Mouse (Mus musculus): ENCODE measurements around the gene Scyl1.
A peak's percentile ranks its signal among the peaks of the same experiment; 100 is the strongest.

The Scyl1 gene

DNA sequence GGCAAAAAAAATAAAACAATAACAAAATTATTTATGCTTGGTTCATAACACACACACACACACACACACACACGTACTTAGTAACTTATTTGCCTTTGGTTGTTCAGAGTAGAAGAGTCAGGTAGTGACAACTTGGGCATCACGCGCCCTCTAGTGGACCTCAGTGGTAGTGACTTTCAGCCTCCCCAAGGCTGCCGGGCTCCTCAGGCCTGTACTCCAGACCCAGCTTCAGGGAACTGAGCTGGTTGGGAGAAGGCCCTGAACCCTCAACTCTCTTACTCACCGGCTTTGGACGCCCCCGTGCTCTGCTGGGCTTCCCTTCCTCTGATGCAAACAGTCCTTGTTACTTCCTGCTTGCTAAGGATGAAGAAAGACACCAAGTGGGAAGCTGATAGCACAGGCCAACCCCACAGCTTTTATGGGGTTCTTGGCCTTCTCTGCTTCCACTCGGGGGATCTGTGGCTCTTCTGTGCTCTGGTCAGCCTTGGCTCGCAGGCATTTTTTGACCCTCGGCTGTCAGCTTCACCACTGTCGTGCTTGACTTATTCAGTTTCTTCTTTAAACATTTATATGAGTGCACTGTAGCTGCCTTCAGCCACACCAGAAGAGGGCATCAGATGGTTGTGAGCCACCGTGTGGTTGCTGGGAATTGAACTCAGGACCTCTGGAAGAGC, 15.4 kb upstream of the Scyl1 start:
- peak; percentile 85 for DNase-seq

- DNase-seq, result no peak
Measured at GRCm38 (mm10) chr19:5784958-5785577, 13.8 kb upstream of the Scyl1 start.

GRCm38 (mm10) chr19:5782121-5782520, 10.9 kb upstream of the Scyl1 start:
- no peak for DNase-seq

DNA sequence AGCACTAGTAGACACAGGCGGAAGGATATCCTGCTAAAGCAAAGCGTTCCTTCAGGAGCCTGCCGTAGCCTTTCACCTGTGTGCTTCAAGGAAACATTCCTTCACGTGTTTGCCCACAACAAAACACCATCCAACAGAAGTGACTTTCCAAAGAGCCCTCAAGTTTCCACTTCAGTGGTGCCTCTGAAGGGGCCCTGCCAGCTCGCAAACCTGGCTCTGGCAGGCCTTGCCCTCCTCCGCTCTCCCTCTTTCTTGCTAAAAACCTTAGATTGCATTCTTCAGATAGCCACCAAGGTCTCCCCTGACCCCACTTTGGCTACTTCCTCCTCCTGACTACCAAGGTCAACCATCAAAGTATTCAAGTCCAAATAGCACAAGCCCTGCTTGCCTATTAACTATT, 10.3 kb upstream of the Scyl1 start:
- no peak for DNase-seq

DNA sequence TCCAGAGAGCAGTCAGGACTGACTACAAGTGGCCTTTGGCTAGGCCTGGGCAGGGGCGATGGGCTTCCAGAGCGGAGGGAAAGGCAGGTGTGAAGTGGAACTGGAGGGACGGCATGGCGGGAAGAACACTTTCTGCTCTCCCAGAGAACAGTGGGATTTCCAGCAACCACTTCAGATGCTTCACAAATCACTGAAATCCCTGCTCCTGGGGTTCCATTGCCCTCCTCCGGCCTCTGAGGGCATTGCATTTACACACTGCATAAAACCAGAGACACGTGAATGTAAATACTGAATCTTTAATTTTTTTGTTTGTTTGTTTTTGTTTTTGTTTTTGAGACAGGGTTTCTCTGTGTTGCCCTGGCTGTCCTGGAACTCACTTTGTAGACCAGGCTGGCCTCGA, 9.0 kb upstream of the Scyl1 start:
- no peak for DNase-seq

DNA sequence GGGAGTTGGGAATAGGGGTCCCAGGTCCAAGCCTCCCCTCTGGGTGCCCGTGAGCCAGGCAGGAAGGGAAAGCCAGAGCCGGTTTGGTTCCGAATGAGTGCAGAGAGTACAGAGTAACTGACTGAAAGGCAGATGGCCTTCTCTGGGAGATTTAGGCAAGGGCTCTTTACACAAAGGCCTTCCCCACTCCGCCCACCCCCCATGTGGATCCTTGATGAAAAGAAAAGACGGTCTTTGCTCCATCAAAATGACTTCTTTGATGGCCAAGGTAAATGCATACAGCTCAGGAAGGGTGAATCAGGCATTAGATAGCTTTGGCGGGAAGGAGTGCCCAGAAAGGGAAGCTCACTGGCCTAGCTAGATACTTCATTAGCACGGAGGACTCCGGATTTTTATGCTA, 7.1 kb upstream of the Scyl1 start:
- no peak for DNase-seq

DNA sequence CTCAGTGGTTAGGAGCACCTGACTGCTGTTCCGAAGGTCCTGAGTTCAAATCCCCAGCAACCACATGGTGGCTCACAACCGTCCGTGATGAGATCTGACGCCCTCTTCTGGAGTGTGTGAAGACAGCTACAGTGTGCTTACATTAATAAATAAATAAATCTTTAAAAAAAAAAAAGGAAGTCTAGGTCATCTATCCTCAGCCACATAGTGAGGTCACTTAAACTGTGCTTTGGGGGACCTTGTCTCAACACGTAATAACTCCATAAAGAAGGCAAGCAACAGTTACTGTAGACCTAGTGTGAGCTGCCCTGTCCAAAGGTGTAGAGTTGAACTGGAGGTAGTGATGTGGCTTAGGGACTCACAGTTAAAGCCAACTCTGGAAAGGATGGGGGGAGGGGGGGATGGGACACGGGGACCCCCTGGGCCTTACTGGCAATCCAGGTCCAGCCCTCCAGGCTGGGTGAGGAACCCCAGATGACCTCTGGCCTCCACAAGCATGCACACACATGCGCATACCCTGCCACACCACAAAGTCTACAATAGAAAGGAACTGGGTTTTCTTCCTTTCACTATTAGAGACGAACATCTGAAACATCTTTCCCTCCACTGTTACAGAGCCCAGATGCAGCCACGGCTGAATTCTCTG, 6.3 kb upstream of the Scyl1 start:
- no peak for DNase-seq

DNA sequence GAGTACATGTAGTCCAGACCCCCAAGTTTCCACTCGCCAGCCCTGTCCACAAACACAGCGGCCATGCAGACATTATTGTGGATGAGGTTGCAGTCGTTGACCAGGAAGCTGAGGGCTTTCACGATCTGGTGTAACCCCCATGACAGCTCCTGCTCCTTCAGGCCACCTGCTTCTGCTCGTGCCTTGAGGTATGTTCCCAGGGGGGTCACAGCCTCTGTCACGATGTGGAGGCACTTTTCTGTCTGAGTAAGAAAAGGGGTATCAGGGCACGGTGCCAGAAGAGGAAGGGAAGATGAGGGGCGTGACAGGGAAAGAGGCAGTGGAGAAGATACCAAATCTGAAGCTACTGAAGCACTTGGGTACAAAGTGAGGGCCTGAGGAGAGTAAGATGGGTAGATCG, 908 bp downstream of the Scyl1 start:
- no peak for DNase-seq

GRCm38 (mm10) chr19:5767271-5767670, 3.9 kb downstream of the Scyl1 start:
- DNase-seq, result no peak

GRCm38 (mm10) chr19:5763163-5763562, 8.1 kb downstream of the Scyl1 start:
- no peak for DNase-seq

DNA sequence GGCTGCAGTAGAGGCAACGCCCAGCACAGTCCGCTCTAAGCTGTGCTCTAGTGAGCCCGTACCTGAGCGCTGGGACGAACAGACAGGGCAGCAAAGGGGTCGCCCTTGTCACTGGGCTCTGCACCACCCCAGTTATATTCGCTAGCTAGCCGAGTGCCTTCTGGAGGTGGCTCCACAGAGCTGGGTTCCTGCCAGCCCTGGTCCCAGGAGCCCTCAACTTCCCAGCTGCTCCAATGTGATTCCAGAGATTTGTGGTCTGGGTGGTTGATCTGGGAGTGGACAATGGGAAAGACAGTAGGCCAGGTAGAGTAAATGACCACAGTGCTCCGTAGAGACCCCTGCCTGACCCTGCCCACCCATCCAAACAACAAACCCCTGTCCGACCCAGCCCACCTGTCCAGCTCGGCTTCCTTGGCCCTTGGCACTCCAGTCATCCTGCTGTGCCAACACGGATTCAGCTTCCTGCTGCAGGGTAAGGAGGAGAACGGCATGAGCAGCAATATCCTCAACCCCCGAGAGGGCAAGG, 12.3 kb downstream of the Scyl1 start:
- no peak for DNase-seq

GRCm38 (mm10) chr19:5756991-5757636, 14.1 kb downstream of the Scyl1 start:
- DNase-seq, result peak; percentile 32

- DNase-seq, result peak; percentile 28
Measured at GRCm38 (mm10) chr19:5756321-5756985, 14.8 kb downstream of the Scyl1 start.

- peak; percentile 58 for DNase-seq
Measured at GRCm38 (mm10) chr19:5751742-5752141, 19.5 kb downstream of the Scyl1 start.

DNA sequence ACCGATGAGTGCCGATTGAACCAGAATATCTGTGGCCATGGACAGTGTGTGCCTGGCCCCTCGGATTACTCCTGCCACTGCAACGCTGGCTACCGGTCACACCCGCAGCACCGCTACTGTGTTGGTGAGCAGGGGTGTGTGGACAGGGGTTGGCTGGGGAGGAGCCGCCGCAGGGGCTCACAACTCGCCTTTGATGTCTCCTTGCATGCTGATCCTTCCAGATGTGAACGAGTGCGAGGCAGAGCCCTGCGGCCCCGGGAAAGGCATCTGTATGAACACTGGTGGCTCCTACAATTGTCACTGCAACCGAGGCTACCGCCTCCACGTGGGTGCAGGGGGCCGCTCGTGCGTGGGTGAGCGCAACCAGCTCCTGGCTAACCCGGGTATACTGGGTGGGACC, 20.3 kb downstream of the Scyl1 start:
- DNase-seq, result no peak

DNA sequence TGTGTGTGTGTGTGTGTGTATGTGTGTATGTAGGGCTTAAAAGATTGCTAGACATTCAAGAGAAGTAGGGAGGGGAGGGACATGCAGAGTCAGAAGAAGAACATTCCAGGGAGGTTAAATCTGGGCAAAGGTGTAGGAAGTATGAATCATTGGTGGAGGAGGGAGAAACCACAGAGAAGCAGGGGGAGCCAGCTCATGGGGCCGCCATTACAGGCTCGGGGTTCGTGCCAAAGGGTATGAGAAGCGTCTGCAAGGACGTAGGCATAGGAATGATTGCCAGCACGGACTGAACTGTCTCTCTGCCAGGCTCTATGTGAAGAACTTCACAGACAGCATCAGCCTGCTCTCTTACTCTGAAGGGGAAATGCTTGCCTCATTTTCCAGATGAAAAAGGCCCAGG, 21.7 kb downstream of the Scyl1 start:
- DNase-seq, result no peak

DNA sequence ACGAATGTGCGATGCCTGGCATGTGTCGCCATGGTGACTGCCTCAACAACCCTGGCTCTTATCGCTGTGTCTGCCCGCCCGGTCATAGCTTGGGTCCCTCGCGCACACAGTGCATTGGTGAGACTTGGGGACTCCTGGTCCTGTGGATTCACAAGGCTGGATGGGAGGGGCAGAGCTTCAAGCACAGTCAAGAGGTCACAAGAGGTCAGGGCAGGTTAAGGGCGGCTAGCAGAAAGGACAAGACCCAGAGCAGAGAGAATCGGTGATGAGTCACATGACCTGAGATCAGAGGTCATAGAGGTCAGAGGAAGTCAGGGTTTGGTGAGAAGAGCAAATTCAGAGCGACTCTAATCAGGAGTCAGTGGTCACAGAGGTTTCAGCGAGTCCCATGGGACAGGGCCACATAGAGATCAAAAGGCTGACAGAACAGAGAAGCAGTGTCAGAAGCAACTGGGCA, 24.3 kb downstream of the Scyl1 start:
- DNase-seq, result no peak

GRCm38 (mm10) chr19:5745756-5746710, 25.2 kb downstream of the Scyl1 start:
- DNase-seq, result no peak

DNA sequence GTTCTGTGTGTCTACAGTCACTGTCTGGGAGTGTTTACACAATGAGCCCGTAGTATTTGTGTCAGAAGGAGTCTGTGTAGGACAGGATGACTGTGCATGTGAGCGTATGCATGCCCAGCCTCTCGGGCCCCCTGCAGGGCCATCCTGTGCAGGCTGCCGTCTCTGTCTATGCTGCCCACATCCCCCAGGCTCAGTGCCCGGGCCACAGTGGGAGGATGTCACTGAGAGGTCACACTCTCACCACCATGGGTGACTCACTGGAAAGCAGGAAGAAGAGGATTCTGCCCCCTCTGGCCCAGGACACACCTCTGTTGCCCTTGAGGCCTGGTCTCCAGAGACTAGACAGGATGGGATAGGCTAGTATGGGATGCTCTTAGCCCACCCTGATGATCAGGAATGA, 27.6 kb downstream of the Scyl1 start:
- DNase-seq, result no peak

DNA sequence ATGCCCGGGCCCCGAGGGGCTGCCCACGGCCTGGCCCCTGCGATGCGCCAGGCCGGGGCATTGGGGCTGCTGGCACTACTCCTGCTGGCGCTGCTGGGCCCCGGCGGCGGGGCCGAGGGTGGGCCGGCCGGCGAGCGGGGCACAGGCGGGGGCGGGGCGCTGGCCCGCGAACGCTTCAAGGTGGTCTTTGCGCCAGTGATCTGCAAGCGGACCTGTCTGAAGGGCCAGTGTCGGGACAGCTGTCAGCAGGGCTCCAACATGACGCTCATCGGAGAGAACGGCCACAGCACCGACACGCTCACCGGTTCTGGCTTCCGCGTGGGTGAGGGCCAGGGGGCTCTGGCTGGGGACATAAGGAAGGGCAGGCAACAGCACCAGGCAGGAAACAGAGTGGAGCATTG, 29.0 kb downstream of the Scyl1 start:
- DNase-seq, result no peak

DNA sequence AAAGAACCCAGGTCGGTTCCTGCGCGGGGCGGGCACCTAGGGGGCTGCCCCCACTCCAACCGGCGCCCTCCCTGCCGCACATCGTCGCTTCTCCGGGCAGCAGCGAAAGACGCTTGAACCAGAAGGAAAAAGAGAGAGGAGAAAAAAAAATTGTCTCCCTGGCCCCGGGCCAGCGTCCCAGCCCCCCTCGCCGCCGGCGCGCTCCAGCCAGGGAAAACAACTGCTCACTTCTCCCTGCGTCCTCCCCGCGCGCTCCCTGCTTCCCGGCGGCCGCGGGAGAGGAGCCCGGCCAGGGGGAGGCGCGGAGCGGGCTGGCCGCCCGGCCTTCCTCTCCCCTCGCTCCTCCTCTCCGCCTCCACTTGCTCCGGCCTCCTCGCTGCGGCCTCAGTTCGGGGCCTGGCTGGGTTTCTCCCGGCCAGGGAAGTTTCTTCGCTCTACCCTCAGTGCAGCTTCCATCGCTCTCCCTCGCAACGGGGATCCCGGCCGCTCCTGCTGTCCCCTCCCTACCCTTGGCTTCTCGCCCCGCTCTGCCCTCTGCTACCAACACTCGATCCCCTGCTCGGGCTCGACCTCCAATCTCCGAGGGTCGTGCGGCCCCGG, 29.5 kb downstream of the Scyl1 start:
- DNase-seq, result peak; percentile 76
